Mouse (Mus musculus) hematopoietic stem cell, adult 5-6 weeks (primary cell): ENCODE results near the gene Cep128. TPM values are rescaled to one million over a fixed set of nuclear protein-coding genes. Genes with fewer than 3 reads are reported as not detected.

Experiments used
- ATAC-seq, 2 experiments: fragments of 125-278 bp in 1 of 2; replicated peaks in 1 of 2; 2 replicates each; pipeline ENCODE4 v1.8.0; 2016 to 2017; ENCODE audit warnings: inconsistent platforms in 2 of 2, mild to moderate bottlenecking in 2 of 2, moderate number of reproducible peaks in 2 of 2, low read depth in 1 of 2, moderate TSS enrichment in 1 of 2; ENCODE audit not compliant: low FRiP score in 2 of 2, poor library complexity in 2 of 2, severe bottlenecking in 2 of 2, insufficient read depth in 1 of 2, low TSS enrichment in 1 of 2
- total RNA-seq: library from RNA; stranded (forward); fragments of 172-1452, 232-1000 nt; gene quantifications from 2 replicates; pipeline ENCODE4 v1.2.3, GENCODE M21; 2017

The Cep128 gene
- total RNA-seq, 1 experiment from 2014 or later = 33.7 TPM

- no peak for ATAC-seq
These were observed 127.9 kb downstream of the Cep128 start for GRCm38 (mm10) chr12:91256334-91256733.

- peak; percentile 78 to 81 for ATAC-seq
These were observed 129.4 kb downstream of the Cep128 start for GRCm38 (mm10) chr12:91254831-91255230.

DNA sequence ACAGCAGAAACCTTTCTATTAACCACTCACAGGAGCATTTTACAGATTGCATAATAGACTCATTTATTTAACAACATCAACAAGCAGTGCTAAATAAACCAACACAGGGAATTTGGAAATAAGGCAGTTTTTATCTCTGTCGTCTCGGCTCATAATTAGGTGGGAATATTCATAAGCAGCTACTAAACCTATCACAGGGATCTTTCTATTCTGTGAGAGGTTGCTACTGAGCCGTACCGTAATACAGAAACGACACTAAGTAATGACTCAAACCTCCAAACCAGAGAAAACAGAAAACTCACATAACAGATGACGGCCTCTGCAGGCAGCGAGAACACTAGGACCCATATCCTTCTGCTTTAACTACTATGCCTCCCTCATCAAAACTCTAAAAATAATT is 163.6 kb downstream of the Cep128 start:
- ATAC-seq = no peak

GRCm38 (mm10) chr12:91205550-91205949 is 178.7 kb downstream of the Cep128 start:
- ATAC-seq = no peak

GRCm38 (mm10) chr12:91204330-91204729 is 179.9 kb downstream of the Cep128 start:
- ATAC-seq = no peak

GRCm38 (mm10) chr12:91202496-91202895 is 181.7 kb downstream of the Cep128 start:
- no peak for ATAC-seq

DNA sequence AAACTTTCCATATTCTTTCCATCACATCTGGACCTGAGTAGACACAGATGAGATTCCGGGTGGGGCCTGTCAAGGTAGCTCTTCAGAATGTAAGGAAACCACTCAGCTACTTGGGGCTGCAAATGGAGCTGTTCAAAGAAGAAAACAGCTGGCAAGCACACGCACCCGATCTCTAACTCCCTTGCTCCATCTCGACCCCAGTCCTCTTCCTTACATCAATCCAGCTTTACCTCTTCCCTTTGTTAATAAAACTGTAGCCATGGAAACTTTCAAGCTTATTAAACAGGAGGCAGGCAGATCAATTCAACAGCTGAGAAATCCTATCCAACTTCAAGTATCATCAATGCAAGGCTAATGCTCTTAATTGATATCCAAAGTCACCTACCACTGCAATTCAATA is 195.1 kb downstream of the Cep128 start:
- ATAC-seq = no peak

DNA sequence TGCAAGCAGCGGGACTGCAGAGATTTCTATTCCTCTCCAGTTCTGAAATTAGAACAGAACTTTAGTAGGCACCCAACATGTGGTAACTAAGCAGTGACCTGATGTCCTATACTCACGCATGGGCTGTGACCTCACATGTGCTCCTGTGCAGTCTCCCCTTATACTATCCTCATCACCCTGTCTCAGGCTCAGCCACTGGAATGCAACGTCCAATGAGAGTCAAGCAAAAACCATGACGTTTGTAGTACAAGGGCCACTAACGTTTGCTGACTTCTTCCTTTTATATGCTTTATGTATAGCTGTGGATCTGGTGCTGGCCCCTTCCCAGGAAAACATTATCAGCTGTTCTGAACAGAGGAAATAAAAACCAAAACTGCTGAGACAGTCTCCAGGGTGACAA is 198.6 kb downstream of the Cep128 start:
- ATAC-seq = no peak

- ATAC-seq = no peak
These were observed 199.6 kb downstream of the Cep128 start for GRCm38 (mm10) chr12:91184616-91185015.

- no peak for ATAC-seq
These were observed 200.3 kb downstream of the Cep128 start for GRCm38 (mm10) chr12:91183928-91184327.

DNA sequence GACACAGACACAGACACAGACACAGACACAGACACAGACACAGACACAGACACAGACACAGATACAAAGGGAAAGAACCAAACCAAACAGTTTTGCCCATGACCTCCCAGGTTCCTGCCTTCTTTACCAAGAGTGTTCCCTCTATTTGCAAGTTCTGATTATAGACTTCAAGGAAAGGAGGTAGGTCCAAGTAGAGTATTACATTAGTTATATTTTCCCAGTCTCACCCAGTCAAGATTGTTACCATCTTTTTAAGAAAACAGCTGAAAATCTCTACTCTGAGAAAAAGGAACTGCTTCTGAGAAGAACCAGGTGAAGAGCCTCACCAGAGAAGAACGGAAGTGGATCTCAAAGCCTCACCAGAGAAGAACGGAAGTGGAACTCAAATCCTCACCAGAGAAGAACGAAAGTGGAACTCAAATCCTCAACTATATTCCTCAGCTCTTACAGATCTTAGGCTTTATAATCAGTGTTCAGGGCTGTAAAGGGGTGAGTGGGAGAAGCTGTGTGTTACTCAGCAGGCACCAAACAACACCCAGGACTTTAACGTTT is 200.8 kb downstream of the Cep128 start:
- peak; percentile 60 to 81; a peak in 3 of 4 replicates for ATAC-seq

DNA sequence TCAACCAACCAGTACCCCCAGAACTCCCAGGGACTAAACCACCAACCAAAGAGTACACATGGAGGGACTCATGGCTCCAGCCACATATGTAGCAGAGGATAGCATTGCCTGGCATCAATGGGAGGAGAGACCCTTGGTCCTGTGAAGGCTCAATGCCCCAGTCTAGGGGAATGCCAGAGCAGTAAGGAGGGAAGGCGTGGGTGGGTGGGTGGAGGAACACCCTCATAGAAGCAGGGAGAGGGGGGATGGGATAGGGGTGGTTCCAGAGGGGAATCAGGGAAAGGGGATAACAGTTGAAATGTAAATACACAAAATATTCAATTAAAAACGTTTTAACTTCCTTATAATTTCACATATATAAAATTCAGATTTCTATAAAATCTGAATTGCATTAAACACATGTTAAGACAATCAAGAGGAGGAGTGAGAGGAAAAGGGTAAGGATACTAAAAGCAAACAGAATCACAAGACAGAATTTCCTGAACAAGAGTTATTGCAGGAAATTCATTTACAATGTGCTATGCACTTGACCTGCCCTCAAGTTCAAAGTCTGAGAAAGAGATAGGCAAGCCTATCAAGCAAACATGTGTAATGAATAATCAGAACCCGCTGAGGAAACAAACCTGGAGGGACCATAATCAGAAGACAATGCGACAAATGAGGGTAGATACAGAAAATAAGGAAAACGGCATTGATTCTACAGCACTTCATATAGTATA is 207.2 kb downstream of the Cep128 start:
- ATAC-seq = no peak

GRCm38 (mm10) chr12:91171613-91172012 is 212.6 kb downstream of the Cep128 start:
- ATAC-seq = no peak

GRCm38 (mm10) chr12:91161015-91161730 is 223.0 kb downstream of the Cep128 start:
- ATAC-seq = no peak

GRCm38 (mm10) chr12:91158481-91158880 is 225.7 kb downstream of the Cep128 start:
- ATAC-seq = no peak

- ATAC-seq = no peak
These were observed 230.2 kb downstream of the Cep128 start for GRCm38 (mm10) chr12:91154052-91154451.

GRCm38 (mm10) chr12:91149152-91149551 is 235.1 kb downstream of the Cep128 start:
- ATAC-seq = no peak

DNA sequence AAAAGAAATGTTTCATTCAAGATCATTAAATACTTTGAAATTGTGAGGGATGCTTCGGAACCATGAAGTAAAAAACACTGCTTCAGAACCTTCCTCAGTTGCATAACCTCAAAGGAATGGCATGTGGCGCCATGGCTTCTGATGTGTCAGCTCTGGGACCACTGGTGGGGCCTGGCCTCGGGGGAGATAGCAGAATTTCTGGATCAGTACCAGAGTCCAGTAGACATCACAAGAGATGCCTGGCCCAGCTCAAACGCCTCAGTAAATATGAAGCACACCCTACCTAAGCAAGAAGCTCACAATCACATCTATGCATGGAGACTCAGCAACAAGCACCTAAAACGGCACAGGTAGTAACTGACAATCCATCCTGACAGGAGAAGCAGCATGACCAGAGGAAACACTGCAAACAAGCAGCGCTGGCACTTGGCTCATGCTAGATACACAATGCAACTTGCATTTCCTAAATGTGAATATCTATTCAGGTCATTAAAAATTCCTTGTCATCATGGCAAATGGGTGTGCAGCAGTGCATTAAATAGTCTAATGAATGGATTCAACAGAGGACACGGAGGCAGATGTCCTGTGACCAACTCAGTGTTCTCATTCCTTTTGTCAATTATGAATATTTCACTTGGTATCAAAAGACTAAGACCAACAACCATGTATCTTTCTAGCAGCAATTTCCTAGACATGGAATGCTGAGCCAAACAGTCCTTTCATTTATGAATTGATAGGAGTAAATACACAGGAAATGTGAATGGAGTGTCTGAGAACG is 249.3 kb downstream of the Cep128 start:
- ATAC-seq = no peak
